Mouse (Mus musculus) large intestine, adult 2 months (tissue): ENCODE measurements around the gene Pole2. TPM values are rescaled to one million over a fixed set of nuclear protein-coding genes. Genes with fewer than 3 reads are reported as not detected.

Experiments used
- DNase-seq: peaks from one replicate; pipeline ENCODE4 v3.0.0-alpha.2; 2012; ENCODE audit warnings: low read depth, low spot score
- WGBS: fragments of 180-500 bp; shearing (Covaris S2); methylation state at CpG from one replicate; pipeline ENCODE4 v1.1.7; 2018; 5-methylcytosine and 5-hydroxymethylcytosine counted together
- polyA plus RNA-seq: library from polyadenylated mRNA; depleted of rRNA; stranded (reverse); fragments of >200 nt; gene quantifications from 2 replicates; pipeline ENCODE4 v1.2.3, GENCODE M21; 2012; rRNA removed

Gene Pole2
- polyA plus RNA-seq, 1 experiment = 6.5 TPM

DNA sequence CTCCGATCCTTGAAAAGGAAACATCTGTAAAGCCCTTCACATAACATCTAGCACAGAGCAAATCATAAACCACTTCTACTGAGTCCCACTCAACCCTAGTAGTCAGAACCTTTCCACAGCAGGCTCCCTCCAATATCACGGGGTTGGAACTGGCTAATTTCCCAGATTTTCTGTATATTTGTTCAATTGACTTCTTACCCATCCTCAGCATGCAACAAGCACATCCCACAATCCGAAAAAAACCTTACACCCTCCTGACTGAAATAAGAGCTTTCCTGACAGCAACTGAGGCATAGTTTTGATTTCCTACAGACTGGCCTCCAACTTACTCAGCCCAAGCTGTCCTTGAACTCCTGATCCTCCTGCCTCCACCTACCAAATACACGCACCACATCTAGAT lies 71.6 kb downstream of the Pole2 start:
- DNase-seq = no peak
- WGBS = 72% methylated on average over 4 of the region's 4 CpGs

DNA sequence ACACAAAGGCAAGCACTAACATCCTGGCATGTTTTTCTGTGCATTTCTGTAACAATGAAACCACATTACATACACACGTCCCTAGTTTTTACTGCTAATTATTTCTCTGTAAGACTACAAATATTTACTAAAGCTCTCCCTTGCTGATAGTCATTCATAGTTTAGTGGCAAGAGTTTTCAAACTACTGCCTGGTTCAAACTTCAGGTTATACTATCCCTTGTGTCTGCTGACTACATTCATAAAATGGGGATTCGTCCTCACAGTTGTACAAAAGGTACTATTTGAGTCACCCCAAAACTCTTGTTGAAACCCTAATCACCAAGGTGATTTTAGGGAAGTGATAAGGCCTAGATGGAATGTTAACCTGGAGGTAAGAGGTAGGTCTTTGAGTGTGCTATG lies 72.1 kb downstream of the Pole2 start:
- DNase-seq = no peak
- 63% methylated on average over 2 of the region's 2 CpGs for WGBS

Other genes starting within 250 kb of the Pole2 start
- 1,845 and 1,948 TPM in 2 replicates for gene Rps29, start 69.0 kb downstream of the Pole2 start, polyA plus RNA-seq
- gene Lrr1, start 59.4 kb downstream of the Pole2 start, polyA plus RNA-seq = 3.0 and 3.9 TPM in 2 replicates
- 241 and 260 TPM in 2 replicates for gene Rpl36al, start 44.1 kb downstream of the Pole2 start, polyA plus RNA-seq
- gene Mgat2, start 44.0 kb downstream of the Pole2 start, polyA plus RNA-seq = 17.9 and 23.3 TPM in 2 replicates
- gene Gm49383, start 31.1 kb downstream of the Pole2 start, polyA plus RNA-seq = 3.3 and 3.6 TPM in 2 replicates
- 1.4 and 1.7 TPM in 2 replicates for gene Dnaaf2, start 29.8 kb downstream of the Pole2 start, polyA plus RNA-seq
- gene Gm49384, start 23.9 kb downstream of the Pole2 start, polyA plus RNA-seq = 0.25 and 1.1 TPM in 2 replicates
- 0.41 and 0.56 TPM in 2 replicates for gene Klhdc1, start 13.0 kb upstream of the Pole2 start, polyA plus RNA-seq
- 13.0 and 13.6 TPM in 2 replicates for gene Klhdc2, start 68.5 kb upstream of the Pole2 start, polyA plus RNA-seq
- 3.0 and 4.4 TPM in 2 replicates for gene Nemf, start 129.0 kb upstream of the Pole2 start, polyA plus RNA-seq
- 222 and 263 TPM in 2 replicates for gene Arf6, start 144.0 kb upstream of the Pole2 start, polyA plus RNA-seq
- gene Gm9887, start 144.3 kb upstream of the Pole2 start, polyA plus RNA-seq = 0.67 and 1.5 TPM in 2 replicates